Mouse (Mus musculus): ENCODE measurements around the gene Slc7a11.

GRCm38 (mm10) chr3:50306334-50306733, 137.1 kb downstream of the Slc7a11 start:
- TF ChIP-seq POLR2A (IDR thresholded peaks at IDR 0.05; ENCODE audit: borderline replicate concordance, low read depth, low read length): no peak
- TF ChIP-seq CTCF (IDR thresholded peaks at IDR 0.05; ENCODE audit: low read depth, low read length): no peak

Data from bone marrow macrophage, adult 2 months (primary cell).